Mouse (Mus musculus) cortical plate, adult 2 months (tissue): ENCODE measurements around the gene Actrt1.

Source experiments
- CTCF ChIP-seq: fragments of 200-500 bp; IDR thresholded peaks from 2 replicates; pipeline ENCODE4 v1.5.1; 2011; ENCODE audit warnings: mild to moderate bottlenecking, control low read depth, low read length; ENCODE audit not compliant: insufficient read depth; ENCODE audit errors: extremely low read depth
- POLR2A ChIP-seq: fragments of 200-500 bp; IDR thresholded peaks from 2 replicates; pipeline ENCODE4 v1.6.1; 2011; ENCODE audit warnings: mild to moderate bottlenecking, low read length, control low read depth; ENCODE audit not compliant: insufficient read depth; ENCODE audit errors: extremely low read depth

DNA sequence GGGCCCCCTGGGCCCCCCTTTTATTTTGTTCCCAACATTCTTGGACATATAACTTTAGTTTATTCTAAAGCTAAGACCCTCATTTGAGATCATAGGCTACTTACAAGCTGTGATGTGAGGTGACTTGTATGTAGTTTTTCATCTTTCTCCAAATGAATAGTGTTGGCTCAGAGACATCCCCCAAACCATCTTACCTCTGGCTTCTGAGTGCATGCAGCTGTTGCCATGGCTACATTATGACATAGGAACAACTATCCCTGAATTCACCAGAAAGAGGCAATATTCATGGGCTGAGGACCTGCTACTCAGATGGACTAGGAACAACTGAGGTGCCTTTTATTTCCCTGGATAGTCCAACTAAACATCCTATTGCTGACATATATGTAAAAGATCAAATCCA lies at the start of gene Actrt1:
- TF ChIP-seq CTCF = no peak
- TF ChIP-seq POLR2A = no peak
